In genomic region chr2:13888568-13888967, GRCm38 (mm10) we compare ENCODE assay signal across 20 mouse cellular contexts.
DNase-seq lines count a peak whose midpoint lies in the region; ATAC-seq and TF ChIP-seq lines count a peak whose summit lies in the region.
"Had no signal": no experiment of that assay in that cellular context is flagged by ENCODE, and none has a peak within 500 bp of the region (broad histone marks: within the 10 kb centered on the region; RNA-seq: fewer than 3 reads in every experiment).

No protein-coding gene starts in this region.

- H3K4me3 ChIP-seq in kidney, embryonic 16.5 days (ENCODE audit: low read length) = no peak overlapping the region
- H3K4me3 ChIP-seq in limb, embryonic 11.5 days (ENCODE audit: low read depth, low read length) = no peak overlapping the region
- no peak overlapping the region for H3K4me3 ChIP-seq in limb, embryonic 10.5 days
- H3K4me3 ChIP-seq in lung, postnatal 0 days (ENCODE audit: low read depth, low read length) = no peak overlapping the region
- H3K4me3 ChIP-seq in lung, adult 2 months (replicated peaks; ENCODE audit: extremely low read depth, low read depth, low read length) = no peak overlapping the region
- H3K4me3 ChIP-seq in limb, embryonic 14.5 days (replicated peaks; ENCODE audit: low read length) = no peak overlapping the region
- H3K4me3 ChIP-seq: embryonic facial prominence, embryonic 10.5 days; embryonic facial prominence, embryonic 12.5 days; forebrain, embryonic 13.5 days; forebrain, embryonic 15.5 days had no signal

- H3K36me3 ChIP-seq in kidney, embryonic 16.5 days (ENCODE audit: insufficient read depth, low read length) = no peaks in the 10 kb centered on the region
- H3K36me3 ChIP-seq in limb, embryonic 11.5 days (ENCODE audit: control insufficient read depth, insufficient read depth, low read length) = no peaks in the 10 kb centered on the region
- no peaks in the 10 kb centered on the region for H3K36me3 ChIP-seq in limb, embryonic 10.5 days
- no peaks in the 10 kb centered on the region for H3K36me3 ChIP-seq in lung, postnatal 0 days (ENCODE audit: insufficient read depth, low read length)
- H3K36me3 ChIP-seq in limb, embryonic 14.5 days (ENCODE audit: control insufficient read depth, insufficient read depth, low read length) = no peaks in the 10 kb centered on the region
- H3K36me3 ChIP-seq: embryonic facial prominence, embryonic 10.5 days; embryonic facial prominence, embryonic 12.5 days; forebrain, embryonic 15.5 days had no signal

- TF ChIP-seq EP300 in lung, postnatal 0 days (IDR thresholded peaks at IDR 0.05) = no peak

- no peaks in the 10 kb centered on the region for H3K27me3 ChIP-seq in kidney, embryonic 16.5 days (ENCODE audit: insufficient read depth, low read length)
- no peaks in the 10 kb centered on the region for H3K27me3 ChIP-seq in limb, embryonic 11.5 days (ENCODE audit: control insufficient read depth, insufficient read depth, low read length)
- H3K27me3 ChIP-seq in limb, embryonic 10.5 days (ENCODE audit: low read depth, poor library complexity, severe bottlenecking) = no peaks in the 10 kb centered on the region
- H3K27me3 ChIP-seq in lung, postnatal 0 days (replicated peaks; ENCODE audit: insufficient read depth, low read length) = no peaks in the 10 kb centered on the region
- H3K27me3 ChIP-seq in limb, embryonic 14.5 days (ENCODE audit: control insufficient read depth, insufficient read depth, low read length) = no peaks in the 10 kb centered on the region
- H3K27me3 ChIP-seq: embryonic facial prominence, embryonic 12.5 days; forebrain, embryonic 13.5 days; forebrain, embryonic 15.5 days had no signal

- no peaks in the 10 kb centered on the region for H3K4me1 ChIP-seq in kidney, embryonic 16.5 days (ENCODE audit: insufficient read depth, low read length)
- no peaks in the 10 kb centered on the region for H3K4me1 ChIP-seq in limb, embryonic 11.5 days (ENCODE audit: control insufficient read depth, insufficient read depth, low read length)
- no peaks in the 10 kb centered on the region for H3K4me1 ChIP-seq in limb, embryonic 10.5 days
- H3K4me1 ChIP-seq in lung, postnatal 0 days (ENCODE audit: insufficient read depth, low read depth, low read length) = no peaks in the 10 kb centered on the region
- H3K4me1 ChIP-seq in lung, adult 2 months (ENCODE audit: control insufficient read depth, insufficient read depth, low read length) = no peaks in the 10 kb centered on the region
- no peaks in the 10 kb centered on the region for H3K4me1 ChIP-seq in limb, embryonic 14.5 days (ENCODE audit: control insufficient read depth, insufficient read depth, low read length)
- H3K4me1 ChIP-seq: embryonic facial prominence, embryonic 10.5 days; embryonic facial prominence, embryonic 12.5 days; forebrain, embryonic 13.5 days; forebrain, embryonic 15.5 days had no signal

- DNase-seq in kidney, postnatal 4 days = no peak
- DNase-seq in limb, embryonic 11.5 days (ENCODE audit: low spot score) = no peak
- DNase-seq in limb, embryonic 10.5 days (ENCODE audit: low spot score) = no peak
- DNase-seq in lung, postnatal 0 days (ENCODE audit: low spot score) = peak; percentile 26
- DNase-seq in lung, adult 2 months = no peak
- peak; percentile 24 for DNase-seq in limb, embryonic 14.5 days (ENCODE audit: low spot score)
- DNase-seq in urinary bladder, adult 18-20 months (ENCODE audit: low spot score in 2 of 2) = no peak
- DNase-seq: adrenal gland, adult 2 months; adrenal gland, postnatal 10 days; adrenal gland, postnatal 25 days; cerebellum, adult 11 months; cerebellum, adult 18-20 months; cerebellum, adult 9-10 months; cerebellum, postnatal 10 days; cerebellum, postnatal 25 days had no signal

- H3K9me3 ChIP-seq in kidney, embryonic 16.5 days (ENCODE audit: low read length) = no peaks in the 10 kb centered on the region
- H3K9me3 ChIP-seq in limb, embryonic 11.5 days (ENCODE audit: control insufficient read depth, low read length) = no peaks in the 10 kb centered on the region
- no peaks in the 10 kb centered on the region for H3K9me3 ChIP-seq in limb, embryonic 10.5 days (replicated peaks)
- no peaks in the 10 kb centered on the region for H3K9me3 ChIP-seq in lung, postnatal 0 days (ENCODE audit: low read length)
- no peaks in the 10 kb centered on the region for H3K9me3 ChIP-seq in limb, embryonic 14.5 days (ENCODE audit: control insufficient read depth, low read length)
- H3K9me3 ChIP-seq: embryonic facial prominence, embryonic 10.5 days; embryonic facial prominence, embryonic 12.5 days; forebrain, embryonic 13.5 days; forebrain, embryonic 15.5 days had no signal

- peak; percentile 63; the same call in 1 of the 2 replicates for ATAC-seq in kidney, embryonic 16.5 days (ENCODE audit: low FRiP score, low TSS enrichment)
- ATAC-seq in limb, embryonic 11.5 days (ENCODE audit: insufficient number of reproducible peaks, low FRiP score, low TSS enrichment, low read depth) = 0 out of 2 replicates have a peak, but pooled peaks have one; percentile 35
- ATAC-seq in lung, postnatal 0 days = no peak
- ATAC-seq in limb, embryonic 14.5 days (ENCODE audit: low FRiP score, low read depth) = no peak
- ATAC-seq: forebrain, embryonic 13.5 days; forebrain, embryonic 15.5 days had no signal

- no peak overlapping the region for H3K9ac ChIP-seq in kidney, embryonic 16.5 days (replicated peaks; ENCODE audit: low read length)
- H3K9ac ChIP-seq in limb, embryonic 11.5 days (ENCODE audit: low read length) = no peak overlapping the region
- no peak overlapping the region for H3K9ac ChIP-seq in lung, postnatal 0 days (replicated peaks; ENCODE audit: low read depth)
- no peak overlapping the region for H3K9ac ChIP-seq in limb, embryonic 14.5 days (ENCODE audit: low read depth, low read length, severe bottlenecking)
- H3K9ac ChIP-seq: embryonic facial prominence, embryonic 12.5 days; forebrain, embryonic 13.5 days; forebrain, embryonic 15.5 days had no signal

- TF ChIP-seq POLR2A in lung, adult 2 months (IDR thresholded peaks at IDR 0.05; ENCODE audit: borderline replicate concordance, extremely low read depth, low read depth, low read length) = no peak
- TF ChIP-seq POLR2A in limb, embryonic 14.5 days (IDR thresholded peaks at IDR 0.05; ENCODE audit: borderline replicate concordance, extremely low read depth, insufficient read depth, insufficient read length) = no peak

- TF ChIP-seq CTCF in lung, postnatal 0 days (IDR thresholded peaks at IDR 0.05) = no peak
- no peak for TF ChIP-seq CTCF in lung, adult 2 months (IDR thresholded peaks at IDR 0.05; ENCODE audit: insufficient read depth, low read length)

- H3K4me2 ChIP-seq in kidney, embryonic 16.5 days (replicated peaks; ENCODE audit: low read depth, low read length) = no peak overlapping the region
- H3K4me2 ChIP-seq in limb, embryonic 11.5 days (ENCODE audit: low read depth, severe bottlenecking) = no peak overlapping the region
- no peak overlapping the region for H3K4me2 ChIP-seq in lung, postnatal 0 days (replicated peaks; ENCODE audit: low read depth, low read length)
- no peak overlapping the region for H3K4me2 ChIP-seq in limb, embryonic 14.5 days (replicated peaks; ENCODE audit: low read depth, low read length, severe bottlenecking)
- H3K4me2 ChIP-seq: embryonic facial prominence, embryonic 12.5 days; forebrain, embryonic 13.5 days; forebrain, embryonic 15.5 days had no signal

- no peak overlapping the region for H3K27ac ChIP-seq in kidney, embryonic 16.5 days (ENCODE audit: low read length)
- no peak overlapping the region for H3K27ac ChIP-seq in limb, embryonic 11.5 days (replicated peaks; ENCODE audit: low read depth, low read length)
- H3K27ac ChIP-seq in limb, embryonic 10.5 days = no peak overlapping the region
- no peak overlapping the region for H3K27ac ChIP-seq in lung, postnatal 0 days (ENCODE audit: low read length)
- H3K27ac ChIP-seq in limb, embryonic 14.5 days (replicated peaks; ENCODE audit: low read depth, low read length) = no peak overlapping the region
- H3K27ac ChIP-seq: embryonic facial prominence, embryonic 10.5 days; embryonic facial prominence, embryonic 12.5 days; forebrain, embryonic 13.5 days; forebrain, embryonic 15.5 days had no signal

Comparison
In these comparisons a context has a peak if more than half of its experiments do, and no peak if none do; other contexts are left out.
1. ATAC-seq: peak in kidney, embryonic 16.5 days (single experiment) and limb, embryonic 11.5 days (single experiment); none in lung, postnatal 0 days (single experiment) and limb, embryonic 14.5 days (single experiment).
2. DNase-seq: peak in lung, postnatal 0 days (single experiment) and limb, embryonic 14.5 days (single experiment); none in kidney, postnatal 4 days (0 of 2), limb, embryonic 11.5 days (single experiment), limb, embryonic 10.5 days (single experiment), lung, adult 2 months (single experiment) and urinary bladder, adult 18-20 months (0 of 2).